Mouse (Mus musculus) small intestine, adult 2 months (tissue): ENCODE data around the gene Irf1. TPM values are rescaled to one million over a fixed set of nuclear protein-coding genes. Genes with fewer than 3 reads are reported as not detected.

ENCODE experiments used
- H3K27ac ChIP-seq: fragments of 200-500 bp; 2 replicates; pipeline ENCODE4 v1.5.1; 2012; ENCODE audit warnings: low read depth, low read length, control low read depth, inconsistent platforms; ENCODE audit not compliant: insufficient read depth
- H3K27me3 ChIP-seq: fragments of 200-500 bp; 2 replicates; pipeline ENCODE4 v1.6.1; 2012; ENCODE audit warnings: mild to moderate bottlenecking, moderate library complexity, low read length, inconsistent platforms; ENCODE audit not compliant: control insufficient read depth, insufficient read depth
- H3K36me3 ChIP-seq: fragments of 200-500 bp; 2 replicates; pipeline ENCODE4 v1.6.1; 2012; ENCODE audit warnings: mild to moderate bottlenecking, low read length, control low read depth, inconsistent platforms; ENCODE audit not compliant: control insufficient read depth, insufficient read depth
- H3K4me1 ChIP-seq: fragments of 200-500 bp; 2 replicates; pipeline ENCODE4 v1.6.1; 2012; ENCODE audit warnings: low read length, inconsistent platforms, mixed read lengths; ENCODE audit not compliant: control insufficient read depth, insufficient read depth, insufficient read length
- H3K4me3 ChIP-seq: fragments of 200-500 bp; 2 replicates; pipeline ENCODE4 v1.5.1; 2012; ENCODE audit warnings: low read depth, mild to moderate bottlenecking, control low read depth, inconsistent platforms, low read length, moderate library complexity
- CTCF ChIP-seq: fragments of 200-500 bp; IDR thresholded peaks from 2 replicates; pipeline ENCODE4 v1.5.1; 2012; ENCODE audit warnings: low read depth, mild to moderate bottlenecking, control low read depth, inconsistent platforms, low read length, moderate library complexity, mixed read lengths; ENCODE audit not compliant: insufficient replicate concordance, insufficient read length; ENCODE audit errors: extremely low read depth
- POLR2A ChIP-seq: fragments of 200-500 bp; IDR thresholded peaks from 2 replicates; pipeline ENCODE4 v1.6.1; 2012; ENCODE audit warnings: low read depth, mild to moderate bottlenecking, control low read depth, inconsistent platforms, low read length, moderate library complexity
- WGBS: fragments of 180-500 bp; shearing (Covaris S2); methylation state at CpG from one replicate; pipeline ENCODE4 v1.1.7; 2018; 5-methylcytosine and 5-hydroxymethylcytosine counted together
- polyA plus RNA-seq: library from polyadenylated mRNA; depleted of rRNA; stranded (reverse); fragments of >200 nt; gene quantifications from 2 replicates; pipeline ENCODE4 v1.2.3, GENCODE M21; 2012

Irf1 gene
- polyA plus RNA-seq, 1 experiment: 233 TPM

DNA sequence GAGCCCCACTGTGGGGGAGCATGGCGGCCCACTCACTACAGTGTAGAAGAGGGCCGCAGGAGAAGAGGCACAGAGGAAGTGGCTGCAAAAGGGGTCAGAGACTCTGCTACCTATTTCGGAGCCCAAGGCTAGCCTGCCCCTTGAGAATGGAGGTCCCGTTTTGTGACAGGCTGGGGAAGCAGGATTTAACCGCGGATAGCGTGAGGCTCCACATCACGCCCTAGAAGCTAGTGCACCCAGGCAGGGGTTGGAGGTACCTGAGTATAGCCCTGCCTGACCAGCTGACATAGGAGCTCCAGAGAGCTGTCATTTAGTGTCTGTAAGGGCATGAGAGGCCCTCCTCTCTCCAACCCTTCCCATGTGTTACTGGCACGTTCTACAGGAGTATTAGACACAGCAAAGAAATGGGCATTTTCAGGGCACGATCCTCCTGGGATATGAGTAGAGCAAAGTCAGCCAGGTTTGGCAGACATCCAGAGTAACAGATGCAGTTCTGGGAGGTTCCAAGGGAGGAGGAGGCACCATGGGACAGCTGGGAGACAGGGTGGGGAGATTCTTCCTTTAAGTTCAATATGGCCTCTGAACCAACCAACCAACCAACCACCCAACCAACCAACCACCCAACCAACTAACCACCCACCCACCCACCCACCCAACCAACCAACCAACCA, 28.4 kb downstream of the Irf1 start:
- WGBS: 30% methylated on average over 10 of the region's 10 CpGs
- no peak for TF ChIP-seq CTCF
- no peak for TF ChIP-seq POLR2A
- Histone ChIP-seq H3K27me3 (no peaks in the 10 kb centered on the region), H3K4me3 (no peak overlapping the region), H3K27ac (peak overlapping the region; percentile 96), H3K4me1 (peaks cover 67% of the 10 kb centered on the region), H3K36me3 (no peaks in the 10 kb centered on the region)

DNA sequence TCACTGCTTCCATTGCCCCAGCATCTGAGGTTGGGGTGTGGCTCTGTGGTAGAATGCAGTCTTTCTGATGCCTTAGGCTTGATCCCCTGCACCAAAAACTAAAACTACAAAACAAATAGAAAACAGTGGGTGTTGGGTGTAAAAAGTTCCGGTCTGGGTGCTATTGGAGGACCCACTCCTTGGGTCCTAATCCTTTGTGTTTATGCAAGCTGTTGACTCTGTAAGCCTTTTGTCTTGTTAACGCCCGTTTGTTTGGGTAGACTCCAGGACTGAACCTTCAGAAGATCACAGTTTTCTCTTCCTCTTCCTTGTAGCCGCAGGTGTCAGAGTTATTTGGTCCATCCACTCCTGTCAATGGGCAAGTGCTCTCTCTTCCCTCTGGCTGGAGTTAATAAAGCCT, 30.2 kb downstream of the Irf1 start:
- peak overlapping the region; percentile 45; the same call in 1 of the 2 replicates for H3K27ac ChIP-seq
- WGBS: 15% methylated on average over 4 of the region's 4 CpGs
- no peak overlapping the region for H3K4me3 ChIP-seq
- H3K36me3 ChIP-seq: no peaks in the 10 kb centered on the region
- H3K27me3 ChIP-seq: no peaks in the 10 kb centered on the region
- peaks cover 71% of the 10 kb centered on the region for H3K4me1 ChIP-seq
- TF ChIP-seq CTCF (no peak), POLR2A (no peak)

DNA sequence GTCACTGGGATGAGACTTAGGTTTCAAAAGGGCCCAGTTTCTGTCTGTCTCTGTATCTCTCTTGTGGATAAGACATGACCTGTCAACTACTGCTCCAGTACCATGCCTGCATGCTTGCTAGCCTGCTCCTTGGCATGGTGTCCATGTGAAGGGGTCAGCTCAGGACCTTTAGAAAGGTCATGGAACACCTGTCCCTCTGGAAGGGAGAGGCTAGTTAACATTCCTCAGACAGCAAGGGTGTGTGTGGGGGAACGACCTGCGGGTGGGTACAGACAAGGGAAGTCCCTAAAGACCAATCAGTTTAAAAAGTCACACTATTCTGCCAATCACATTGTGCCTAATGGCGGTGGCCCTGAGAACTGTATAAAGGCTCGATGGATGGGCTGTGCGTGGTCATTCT, 31.2 kb downstream of the Irf1 start:
- no peak overlapping the region for H3K27ac ChIP-seq
- WGBS: 76% methylated on average over 5 of the region's 5 CpGs

DNA sequence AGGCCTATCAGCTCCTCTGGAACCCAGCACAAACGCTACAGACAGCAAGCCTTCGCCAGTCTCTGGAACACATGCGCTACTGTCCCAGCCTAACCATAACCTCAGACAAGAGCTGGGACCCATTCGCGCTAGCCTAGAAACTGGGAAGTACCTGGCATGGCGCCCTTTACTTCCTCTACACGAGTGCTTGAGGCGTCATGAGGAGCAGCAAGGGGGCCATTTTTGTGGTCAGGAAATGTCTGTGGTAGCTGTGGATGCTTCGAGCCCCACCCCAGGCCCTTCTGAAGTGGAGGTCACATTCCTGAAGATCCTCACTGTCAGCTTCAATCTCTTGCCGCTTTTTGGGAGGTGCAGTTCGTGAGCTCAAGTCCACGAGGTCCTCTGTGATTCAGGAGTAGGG, 33.3 kb downstream of the Irf1 start:
- peak overlapping the region; percentile 58 for H3K27ac ChIP-seq
- 65% methylated on average over 12 of the region's 12 CpGs for WGBS
- TF ChIP-seq CTCF (no peak), POLR2A (no peak)
- no peaks in the 10 kb centered on the region for H3K27me3 ChIP-seq
- no peak overlapping the region for H3K4me3 ChIP-seq
- no peaks in the 10 kb centered on the region for H3K36me3 ChIP-seq
- peaks cover 56% of the 10 kb centered on the region for H3K4me1 ChIP-seq

More for the DNA sequence above, 31.2 kb downstream of the Irf1 start:
- Histone ChIP-seq H3K4me3 (no peak overlapping the region), H3K36me3 (no peaks in the 10 kb centered on the region), H3K27me3 (no peaks in the 10 kb centered on the region), H3K4me1 (peaks cover 68% of the 10 kb centered on the region)
- TF ChIP-seq CTCF (no peak), POLR2A (no peak)

GRCm38 (mm10) chr11:53803494-53803893, 33.7 kb downstream of the Irf1 start:
- H3K27ac ChIP-seq: peak overlapping the region; percentile 58
- 57% methylated on average over 6 of the region's 6 CpGs for WGBS
- H3K36me3 ChIP-seq: no peaks in the 10 kb centered on the region
- H3K4me3 ChIP-seq: no peak overlapping the region
- H3K27me3 ChIP-seq: no peaks in the 10 kb centered on the region
- peaks cover 54% of the 10 kb centered on the region for H3K4me1 ChIP-seq
- no peak for TF ChIP-seq CTCF
- TF ChIP-seq POLR2A: no peak

GRCm38 (mm10) chr11:53804569-53805344, 34.9 kb downstream of the Irf1 start:
- H3K27me3 ChIP-seq: no peaks in the 10 kb centered on the region
- TF ChIP-seq POLR2A (no peak), CTCF (no peak)
- H3K36me3 ChIP-seq: 0 out of 2 replicates have a peak, but pooled peaks cover 1% of the 10 kb centered on the region
- 69% methylated on average over 14 of the region's 14 CpGs for WGBS
- peak overlapping the region; percentile 23 for H3K27ac ChIP-seq
- H3K4me1 ChIP-seq: peaks cover 52% of the 10 kb centered on the region
- no peak overlapping the region for H3K4me3 ChIP-seq

GRCm38 (mm10) chr11:53805786-53806185, 36.0 kb downstream of the Irf1 start:
- TF ChIP-seq POLR2A (no peak), CTCF (no peak)
- Histone ChIP-seq H3K4me1 (peaks cover 45% of the 10 kb centered on the region), H3K27me3 (no peaks in the 10 kb centered on the region), H3K4me3 (no peak overlapping the region), H3K36me3 (0 out of 2 replicates have a peak, but pooled peaks cover 1% of the 10 kb centered on the region), H3K27ac (peak overlapping the region; percentile 81; the same call in 1 of the 2 replicates)
- WGBS: 29% methylated on average over 9 of the region's 9 CpGs
